Mouse (Mus musculus) thymus, adult 18-20 months (tissue): ENCODE data around the gene Lamc3.

Experiments used
- DNase-seq, 2 experiments: peaks; one replicate each; pipeline ENCODE4 v3.0.0; 2022; ENCODE audit warnings: mixed read lengths in 2 of 2

Gene Lamc3

DNA sequence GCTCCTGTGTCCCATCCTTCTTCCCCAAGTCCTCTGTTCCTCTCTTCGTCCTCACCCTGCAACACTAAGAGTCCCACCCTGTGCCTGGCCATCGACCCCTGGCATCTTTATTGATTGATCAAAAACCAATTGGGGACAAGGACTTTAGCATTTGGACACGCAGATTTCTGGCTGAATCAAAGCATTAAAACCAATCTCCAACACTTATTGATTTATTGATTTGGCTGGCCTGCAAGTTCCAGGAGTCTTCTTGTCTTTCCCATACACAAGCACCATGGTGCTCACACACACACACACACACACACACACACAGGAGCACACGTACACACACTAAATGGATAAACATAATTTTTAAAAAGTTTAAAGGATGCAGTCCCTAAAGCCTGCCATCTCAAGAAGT is 55.9 kb downstream of the Lamc3 start:
- no peak for DNase-seq

DNA sequence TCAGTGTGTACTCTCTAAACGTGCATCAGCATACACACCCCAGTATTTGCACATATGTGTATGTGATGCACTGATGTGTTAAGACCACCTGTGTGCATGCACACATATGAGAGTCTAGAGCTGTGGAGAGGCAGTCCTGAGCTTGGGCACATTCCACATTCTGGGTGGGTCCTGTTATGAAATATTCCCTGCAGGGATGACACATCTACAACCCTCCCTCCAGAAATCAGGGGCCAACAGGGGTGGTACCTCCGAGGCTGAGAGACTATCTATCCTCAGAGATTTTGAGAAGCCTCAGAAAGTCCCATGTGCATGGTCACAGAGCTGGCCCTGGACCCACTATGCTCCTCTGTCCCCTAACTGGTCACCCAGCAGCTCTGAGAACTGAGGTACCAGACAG is 58.5 kb downstream of the Lamc3 start:
- DNase-seq, result no peak

DNA sequence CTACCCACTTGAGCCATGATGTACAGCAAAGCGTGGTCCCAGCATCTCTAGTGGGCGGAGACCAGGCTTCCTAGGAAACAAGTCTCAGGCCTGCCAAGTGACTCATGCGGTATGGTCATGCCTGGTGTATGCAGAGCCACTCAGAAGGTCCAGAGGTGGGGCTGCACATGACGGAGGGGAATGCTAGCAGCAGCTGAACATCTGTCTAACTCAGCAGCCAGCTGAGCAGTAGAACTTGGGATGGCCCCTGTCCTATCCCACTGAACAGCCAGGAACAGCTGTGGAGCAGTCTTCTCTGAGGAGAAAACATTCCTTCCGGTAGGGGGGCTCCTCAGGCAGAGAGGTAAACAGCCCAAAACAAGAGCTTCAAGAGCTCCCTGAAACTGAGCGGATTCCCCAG is 61.3 kb downstream of the Lamc3 start:
- DNase-seq, result no peak

GRCm38 (mm10) chr2:31948801-31949200 is 61.7 kb downstream of the Lamc3 start:
- DNase-seq, result no peak

- no peak for DNase-seq
Observed at GRCm38 (mm10) chr2:31950058-31950871, 63.2 kb downstream of the Lamc3 start, which contains the start of gene Aif1l. TSS of gene Aif1l (plus strand) at chr2:31950139.

- DNase-seq, result no peak
Observed at GRCm38 (mm10) chr2:31950966-31951365, 63.9 kb downstream of the Lamc3 start.

DNA sequence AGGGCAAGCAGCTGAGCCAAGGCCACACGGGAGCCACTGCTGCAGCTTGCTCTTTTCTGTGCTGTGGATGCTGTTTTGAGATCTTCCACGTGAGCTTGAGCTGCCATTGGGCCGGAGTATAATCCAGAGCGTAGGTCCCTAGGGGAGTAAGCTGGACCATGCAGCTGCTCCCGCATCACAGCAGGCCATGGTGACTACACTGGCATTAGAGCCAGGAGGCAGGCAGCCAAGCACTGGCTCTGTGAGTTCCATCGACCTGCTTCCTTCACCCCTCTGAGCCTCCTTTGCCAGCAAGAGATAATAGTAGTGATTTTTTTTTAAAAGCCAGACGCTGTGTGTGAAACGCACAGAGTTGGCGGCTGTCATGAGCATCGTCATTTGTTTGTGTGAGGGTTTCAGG is 65.1 kb downstream of the Lamc3 start:
- DNase-seq, result no peak

DNA sequence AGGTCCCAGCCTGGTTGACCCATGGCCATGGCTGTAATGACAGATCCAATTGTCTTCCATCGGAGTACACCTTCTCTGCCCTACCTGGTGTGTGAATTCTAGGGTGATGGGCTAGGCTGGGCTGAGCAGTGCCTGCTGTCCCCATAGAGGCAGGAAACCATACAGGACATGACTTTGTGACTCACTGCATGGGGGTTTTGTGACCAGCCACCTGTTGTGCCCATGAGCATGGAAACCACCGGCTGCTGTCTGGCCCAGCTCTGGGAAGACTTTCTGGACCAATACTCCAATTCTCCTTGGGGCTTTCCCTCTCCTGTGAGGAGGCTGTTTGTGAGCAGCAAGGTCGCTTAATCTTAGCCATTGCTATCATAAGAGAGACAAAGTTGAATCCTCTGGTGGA is 65.6 kb downstream of the Lamc3 start:
- no peak for DNase-seq

- no peak for DNase-seq
Observed at GRCm38 (mm10) chr2:31953687-31954086, 66.6 kb downstream of the Lamc3 start.

- DNase-seq, result no peak
Observed at GRCm38 (mm10) chr2:31954779-31955181, 67.7 kb downstream of the Lamc3 start.

- DNase-seq, result no peak
Observed at GRCm38 (mm10) chr2:31955686-31956085, 68.6 kb downstream of the Lamc3 start.

DNA sequence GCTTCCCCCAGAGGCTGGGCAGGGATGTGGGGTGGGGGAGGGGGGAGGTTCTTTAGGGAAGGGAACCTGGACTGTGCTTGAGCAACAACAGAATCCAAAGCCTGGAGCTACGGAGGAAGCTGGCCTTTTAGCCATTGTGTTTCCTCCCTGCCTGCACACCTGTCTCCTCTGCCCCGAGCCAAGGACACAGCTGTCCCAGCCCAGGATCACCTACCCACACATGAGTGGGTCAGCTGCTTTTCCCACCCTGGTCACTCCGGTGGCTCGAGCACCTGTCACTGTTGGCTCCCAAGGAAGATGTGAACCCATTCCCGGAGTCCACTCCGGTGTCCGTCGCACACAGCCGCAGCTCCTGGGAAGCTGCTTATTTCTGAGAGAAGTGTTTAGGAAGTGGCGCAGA is 70.1 kb downstream of the Lamc3 start:
- DNase-seq, result no peak

DNA sequence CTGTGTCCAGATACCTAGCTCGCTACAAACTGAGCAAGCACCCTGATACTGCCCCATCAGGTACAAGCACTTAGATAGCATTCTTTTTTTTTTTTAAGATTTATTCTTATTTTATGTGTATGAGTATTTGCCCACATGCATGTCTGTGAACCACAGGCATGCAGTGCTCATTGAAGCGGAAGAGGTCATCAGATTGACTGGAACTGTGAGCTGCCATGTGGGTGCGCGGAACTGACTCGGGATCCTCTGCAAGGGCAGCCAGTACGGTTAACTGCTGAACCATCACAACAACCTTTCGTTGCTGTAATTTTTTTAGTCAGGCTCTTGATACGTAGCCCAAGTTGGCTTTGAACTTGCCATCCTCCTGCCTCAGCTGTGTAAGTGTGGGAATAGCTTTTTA is 73.9 kb downstream of the Lamc3 start:
- DNase-seq, result no peak

DNA sequence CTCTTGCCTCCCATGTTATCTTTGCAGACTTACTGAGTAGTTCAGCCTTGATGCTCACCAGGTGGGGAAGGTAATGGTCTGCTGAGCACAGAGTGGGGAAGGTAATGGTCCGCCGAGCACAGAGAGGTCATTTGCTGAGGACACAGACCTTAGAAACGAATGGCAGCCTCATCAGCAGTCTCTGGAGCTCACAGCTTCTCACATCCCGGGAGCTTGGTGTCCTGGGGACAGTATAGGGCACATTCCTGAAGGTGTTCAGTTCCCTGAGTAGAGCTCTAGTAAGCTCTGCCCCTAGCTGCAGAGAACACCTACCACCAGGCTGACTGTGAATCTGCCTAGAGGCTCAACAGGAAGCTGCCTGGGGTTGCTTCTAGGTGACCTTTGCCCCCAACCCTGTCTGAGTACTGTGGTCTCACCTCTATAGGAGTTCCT is 74.7 kb downstream of the Lamc3 start:
- DNase-seq, result no peak

DNA sequence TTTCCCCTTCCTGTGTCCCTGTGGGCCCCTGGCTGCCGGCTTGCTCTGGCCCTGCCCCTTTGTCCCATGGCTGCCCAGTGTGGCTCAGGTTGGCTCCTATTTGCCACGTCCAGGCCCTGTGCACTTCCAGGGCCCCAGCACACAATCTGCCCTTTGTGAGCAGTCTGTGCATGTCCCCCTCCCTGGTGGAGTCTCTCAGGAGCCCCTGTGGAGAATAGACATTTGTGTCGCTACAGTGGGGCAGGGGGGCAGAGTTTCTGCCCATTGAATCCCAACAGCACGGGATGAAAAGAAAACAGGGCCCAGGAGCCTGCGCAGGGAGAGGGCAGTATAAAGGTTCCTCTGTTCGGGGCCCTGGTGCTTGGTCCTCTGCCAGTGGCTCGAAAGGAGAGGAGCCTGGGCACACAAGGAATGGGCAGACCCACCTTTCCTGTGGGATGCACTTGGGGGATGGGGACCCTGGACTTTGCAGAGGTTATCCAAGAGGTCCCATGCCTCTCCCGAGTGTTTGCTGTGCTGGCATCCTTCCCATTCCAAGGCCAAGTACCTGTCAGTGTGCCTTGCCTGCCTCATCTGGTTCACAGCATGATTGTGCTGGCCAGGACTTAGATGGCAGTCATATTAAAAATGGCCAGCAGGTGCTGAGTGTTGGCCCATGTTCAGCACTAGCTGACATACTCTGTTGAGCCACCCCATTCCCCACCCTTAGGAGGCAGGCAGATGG is 75.6 kb downstream of the Lamc3 start:
- DNase-seq, result no peak

- DNase-seq, result no peak
Observed at GRCm38 (mm10) chr2:31963491-31963890, 76.4 kb downstream of the Lamc3 start.

DNA sequence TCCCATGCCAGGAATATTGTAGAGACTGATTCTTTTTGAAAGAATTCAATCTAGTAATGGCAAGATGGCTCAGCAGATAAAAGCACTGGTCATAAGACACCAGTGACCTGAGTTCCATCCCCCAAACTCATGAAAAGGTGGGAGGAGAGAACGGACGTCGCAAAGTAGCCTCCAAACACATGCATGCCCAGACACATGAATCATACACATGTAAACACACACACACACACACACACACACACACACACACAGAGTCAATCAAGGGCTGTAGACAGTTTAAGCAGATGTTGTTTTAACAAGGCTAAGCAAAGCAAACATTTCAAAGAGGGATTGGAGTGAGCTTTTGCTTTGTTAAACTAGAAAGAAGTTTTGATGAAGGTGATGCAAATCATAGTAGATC is 77.1 kb downstream of the Lamc3 start:
- no peak for DNase-seq

GRCm38 (mm10) chr2:31965110-31965509 is 78.0 kb downstream of the Lamc3 start:
- DNase-seq, result peak in 1 of 2 experiments; percentile 38

DNA sequence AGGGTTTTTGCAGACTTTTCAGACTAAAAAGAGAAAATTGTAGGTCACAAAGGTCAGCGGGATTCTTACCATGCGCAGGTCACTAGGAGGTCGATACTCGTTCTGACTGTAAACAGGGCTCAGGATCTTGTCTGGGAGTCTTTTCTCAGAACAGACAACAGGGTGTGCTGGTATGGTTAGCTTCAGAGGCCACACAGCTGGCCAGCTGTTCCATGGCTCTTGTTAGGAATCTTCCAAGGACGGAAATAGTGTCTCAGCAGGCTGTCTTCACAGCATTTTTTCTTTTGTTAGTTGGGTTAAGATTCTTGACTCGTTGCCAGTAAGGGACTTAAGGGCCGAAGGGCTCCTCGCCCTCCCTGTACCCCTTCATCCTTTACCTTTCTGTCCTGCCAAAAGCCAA is 79.7 kb downstream of the Lamc3 start:
- DNase-seq, result no peak

- DNase-seq, result no peak
Observed at GRCm38 (mm10) chr2:31972589-31972988, 85.5 kb downstream of the Lamc3 start.

DNA sequence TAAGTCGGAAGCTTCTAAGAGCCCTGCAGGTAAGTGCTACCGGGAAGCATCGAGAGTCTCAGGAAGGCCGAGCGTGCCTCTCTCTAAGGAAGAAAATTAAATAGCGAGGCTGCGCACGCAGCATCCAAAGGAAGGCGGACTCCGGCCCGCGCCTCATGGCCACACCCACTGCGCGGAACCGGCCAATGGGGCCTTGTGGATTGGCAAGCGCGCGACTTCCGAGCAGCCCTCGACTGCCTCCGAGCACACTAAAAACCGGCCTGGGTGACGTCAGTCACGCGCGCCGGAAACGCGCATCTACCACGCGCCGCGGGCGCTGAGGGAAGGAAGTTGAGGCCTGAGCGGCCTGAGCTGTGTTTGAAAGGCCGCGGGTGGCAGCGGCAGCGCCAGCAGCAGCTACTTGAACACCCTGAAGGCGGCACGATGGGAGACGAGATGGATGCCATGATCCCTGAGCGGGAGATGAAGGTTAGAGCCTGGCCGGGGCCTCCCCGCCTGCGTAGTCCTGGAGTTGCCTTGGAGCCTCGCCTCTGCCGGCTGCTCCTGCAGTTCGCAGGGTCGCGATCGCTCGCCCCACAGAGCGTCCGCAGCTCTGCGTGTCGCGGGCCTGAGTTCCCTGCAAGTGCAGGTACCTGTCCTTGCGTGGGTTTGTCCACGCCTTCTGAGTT is 87.2 kb downstream of the Lamc3 start, which contains the start of gene Nup214:
TSS of gene Nup214 (plus strand) at position 296 of the 668 bp plus-strand sequence.
- DNase-seq, result peak; percentile 98

- DNase-seq, result no peak
Observed at GRCm38 (mm10) chr2:31974809-31975371, 87.8 kb downstream of the Lamc3 start.

DNA sequence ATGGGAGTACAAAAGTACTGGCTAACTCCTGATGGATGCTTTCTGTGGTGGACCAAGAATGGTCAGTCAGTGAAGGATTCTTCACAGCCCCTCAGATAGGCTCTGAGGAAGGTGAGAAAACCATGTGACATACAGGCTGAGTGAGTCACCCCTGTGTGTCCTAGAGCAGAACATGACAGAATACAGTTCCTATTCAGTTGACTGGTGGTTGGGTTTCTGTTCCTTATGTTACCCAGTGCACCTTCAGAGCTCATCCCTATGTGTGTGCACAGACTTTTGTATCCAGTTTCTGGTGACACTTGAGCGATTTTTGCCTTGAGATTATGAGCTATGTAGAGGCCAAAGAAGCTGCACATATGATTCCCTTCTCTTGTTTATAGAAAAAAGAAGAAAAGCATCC is 100.7 kb downstream of the Lamc3 start:
- DNase-seq, result no peak
